Mouse (Mus musculus) heart, adult 2 months (tissue): ENCODE measurements around the gene Eno4. TPM values are rescaled to one million over a fixed set of nuclear protein-coding genes. Genes with fewer than 3 reads are reported as not detected.
A peak's percentile ranks its signal among the peaks of the same experiment; 100 is the strongest.

Source experiments
- DNase-seq, 2 experiments: peaks; one replicate each; pipeline ENCODE4 v3.0.0; 2021
- H3K27ac ChIP-seq: fragments of 200-600 bp; 2 replicates; pipeline ENCODE4 v1.8.1; 2022
- H3K27me3 ChIP-seq: fragments of 200-500 bp; 2 replicates; pipeline ENCODE4 v1.6.1; 2012; ENCODE audit warnings: mild to moderate bottlenecking, low read length, inconsistent platforms, mixed read lengths; ENCODE audit not compliant: control insufficient read depth, insufficient read depth
- H3K36me3 ChIP-seq: fragments of 200-500 bp; 2 replicates; pipeline ENCODE4 v1.6.1; 2012; ENCODE audit warnings: low read length, inconsistent platforms; ENCODE audit not compliant: control insufficient read depth, insufficient read depth
- H3K4me1 ChIP-seq: fragments of 200-500 bp; 2 replicates; pipeline ENCODE4 v1.6.1; 2011; ENCODE audit warnings: low read length; ENCODE audit not compliant: control insufficient read depth, insufficient read depth
- H3K4me3 ChIP-seq: fragments of 200-600 bp; 2 replicates; pipeline ENCODE4 v1.8.1; 2022
- H3K79me2 ChIP-seq: fragments of 200-500 bp; replicated peaks from 2 replicates; pipeline ENCODE4 v1.6.1; 2012; ENCODE audit warnings: mild to moderate bottlenecking, inconsistent platforms, low read length, moderate library complexity, mixed read lengths; ENCODE audit not compliant: control insufficient read depth, insufficient read depth
- H3K9ac ChIP-seq: fragments of 200-500 bp; 2 replicates; pipeline ENCODE4 v1.6.1; 2012; ENCODE audit warnings: low read depth, mild to moderate bottlenecking, control low read depth, inconsistent platforms, low read length, mixed read lengths
- CTCF ChIP-seq: fragments of 200-600 bp; IDR thresholded peaks from 2 replicates; pipeline ENCODE4 v1.8.1; 2022; ENCODE audit warnings: antibody characterized with exemption, mild to moderate bottlenecking, moderate library complexity
- EP300 ChIP-seq: fragments of 200-500 bp; IDR thresholded peaks from 2 replicates; pipeline ENCODE4 v1.6.1; 2011; ENCODE audit warnings: low read depth, low read length, control low read depth; ENCODE audit not compliant: insufficient read depth
- POLR2A ChIP-seq: fragments of 200-500 bp; IDR thresholded peaks from 2 replicates; pipeline ENCODE4 v1.6.1; 2011; ENCODE audit warnings: mild to moderate bottlenecking, low read depth, low read length, control low read depth; ENCODE audit not compliant: insufficient read depth
- WGBS: fragments of 180-500 bp; shearing (Covaris S2); methylation state at CpG from one replicate; pipeline ENCODE4 v1.1.7; 2018; 5-methylcytosine and 5-hydroxymethylcytosine counted together
- intact Hi-C: fragments of 180-260 bp; cut with DNase I; formaldehyde crosslinking; loops from one replicate; pipeline ENCODE4 v1.15.1; 2025
- polyA plus RNA-seq: library from polyadenylated mRNA; depleted of rRNA; stranded (reverse); fragments of >200 nt; gene quantifications from 2 replicates; pipeline ENCODE4 v1.2.3, GENCODE M21; 2012
- total RNA-seq, 2 experiments: library from RNA; stranded (reverse); gene quantifications; 2 replicates each; pipeline ENCODE4 v1.2.3; 2021

Gene Eno4
- total and polyA plus RNA-seq, 3 experiments: 0.27 TPM; not detected in 2

GRCm38 (mm10) chr19:58978401-58979171, 35.4 kb downstream of the Eno4 start:
- no peak for TF ChIP-seq POLR2A
- TF ChIP-seq EP300: no peak
- Histone ChIP-seq H3K9ac (no peak overlapping the region), H3K4me3 (no peak overlapping the region), H3K36me3 (no peaks in the 10 kb centered on the region), H3K79me2 (no peaks in the 10 kb centered on the region), H3K27me3 (no peaks in the 10 kb centered on the region; the same call in 1 of the 2 replicates), H3K4me1 (no peaks in the 10 kb centered on the region; the same call in 1 of the 2 replicates), H3K27ac (no peak overlapping the region)
- 49% methylated on average over 11 of the region's 11 CpGs for WGBS
- intact Hi-C loops: no loop called here
- DNase-seq: peak; percentile 8 to 21

- no peaks in the 10 kb centered on the region for H3K36me3 ChIP-seq
- H3K27me3 ChIP-seq: no peaks in the 10 kb centered on the region; the same call in 1 of the 2 replicates
- WGBS: 28% methylated on average over 13 of the region's 13 CpGs
- intact Hi-C loops: no loop called here
- DNase-seq: peak; percentile 33 to 47
- no peaks in the 10 kb centered on the region; the same call in 1 of the 2 replicates for H3K4me1 ChIP-seq
- TF ChIP-seq POLR2A (no peak), CTCF (no peak), EP300 (no peak)
- no peaks in the 10 kb centered on the region for H3K79me2 ChIP-seq
- H3K27ac ChIP-seq: no peak overlapping the region
- peak overlapping the region; percentile 23 for H3K4me3 ChIP-seq
- no peak overlapping the region for H3K9ac ChIP-seq
These were observed 36.3 kb downstream of the Eno4 start for GRCm38 (mm10) chr19:58979436-58980055.

GRCm38 (mm10) chr19:58980056-58980440, 36.8 kb downstream of the Eno4 start:
- DNase-seq: no peak
- H3K27ac ChIP-seq: no peak overlapping the region
- H3K79me2 ChIP-seq: no peaks in the 10 kb centered on the region
- no peak overlapping the region for H3K9ac ChIP-seq
- H3K4me3 ChIP-seq: peak overlapping the region; percentile 23
- WGBS: 44% methylated on average over 5 of the region's 5 CpGs
- TF ChIP-seq POLR2A: no peak
- TF ChIP-seq CTCF: no peak
- no peak for TF ChIP-seq EP300
- no peaks in the 10 kb centered on the region for H3K36me3 ChIP-seq
- H3K27me3 ChIP-seq: no peaks in the 10 kb centered on the region; the same call in 1 of the 2 replicates
- intact Hi-C loops: no loop called here
- no peaks in the 10 kb centered on the region; the same call in 1 of the 2 replicates for H3K4me1 ChIP-seq

GRCm38 (mm10) chr19:58981571-58981970, 38.3 kb downstream of the Eno4 start:
- 44% methylated on average over 9 of the region's 9 CpGs for WGBS
- no peak overlapping the region for H3K27ac ChIP-seq
- no peaks in the 10 kb centered on the region for H3K79me2 ChIP-seq
- no peaks in the 10 kb centered on the region for H3K36me3 ChIP-seq
- TF ChIP-seq CTCF: no peak
- no peak for TF ChIP-seq EP300
- TF ChIP-seq POLR2A: no peak
- no peak for DNase-seq
- H3K4me1 ChIP-seq: no peaks in the 10 kb centered on the region; the same call in 1 of the 2 replicates
- no peak overlapping the region for H3K4me3 ChIP-seq
- no peaks in the 10 kb centered on the region for H3K27me3 ChIP-seq
- no peak overlapping the region for H3K9ac ChIP-seq
- intact Hi-C loops: no loop called here

GRCm38 (mm10) chr19:59002827-59003226, 59.6 kb downstream of the Eno4 start:
- Histone ChIP-seq H3K9ac (no peak overlapping the region), H3K27ac (no peak overlapping the region), H3K79me2 (no peaks in the 10 kb centered on the region), H3K4me1 (no peaks in the 10 kb centered on the region), H3K36me3 (no peaks in the 10 kb centered on the region), H3K27me3 (no peaks in the 10 kb centered on the region; the same call in 1 of the 2 replicates), H3K4me3 (no peak overlapping the region)
- TF ChIP-seq POLR2A: no peak
- TF ChIP-seq EP300: no peak
- TF ChIP-seq CTCF: no peak
- WGBS: 83% methylated on average over 6 of the region's 6 CpGs
- no peak for DNase-seq
- intact Hi-C loops: no loop called here
